Mouse (Mus musculus) G1E (cell line): ENCODE data around the gene Ap4s1.

Experiments used
- CTCF ChIP-seq: IDR thresholded peaks from 2 replicates; pipeline ENCODE4 v1.5.1; 2012; ENCODE audit warnings: low read depth, low read length, inconsistent platforms, mixed read lengths
- GATA1 ChIP-seq: IDR thresholded peaks from 2 replicates; pipeline ENCODE4 v1.6.1; 2012; ENCODE audit warnings: borderline replicate concordance, low read length, inconsistent platforms, mixed read lengths

- no peak for TF ChIP-seq CTCF
- TF ChIP-seq GATA1, result no peak
These were observed 4.1 kb downstream of the Ap4s1 start for GRCm38 (mm10) chr12:51694966-51695365.
